Mouse (Mus musculus) stomach, postnatal 0 days (tissue): ENCODE data around the gene Hal. TPM values are rescaled to one million over a fixed set of nuclear protein-coding genes. Genes with fewer than 3 reads are reported as not detected.

ENCODE experiments used
- ATAC-seq: fragments of 200-750 bp; cut with Nextera tagmentation; 2 replicates; pipeline ENCODE4 v1.8.0; 2017; ENCODE audit not compliant: low FRiP score, low TSS enrichment
- DNase-seq: peaks from one replicate; pipeline ENCODE4 v3.0.0-alpha.2; 2016; ENCODE audit warnings: low spot score
- H3K27ac ChIP-seq: fragments of 300-500 bp; sonication (generic); replicated peaks from 2 replicates; pipeline ENCODE4 v1.5.1; 2014; ENCODE audit warnings: mild to moderate bottlenecking, control low read depth
- H3K27me3 ChIP-seq: fragments of 300-500 bp; sonication (generic); 2 replicates; pipeline ENCODE4 v1.6.1; 2014; ENCODE audit warnings: low read length; ENCODE audit not compliant: control insufficient read depth, insufficient read depth
- H3K36me3 ChIP-seq: fragments of 300-500 bp; sonication (generic); 2 replicates; pipeline ENCODE4 v1.6.1; 2014; ENCODE audit warnings: low read length, mixed read lengths; ENCODE audit not compliant: control insufficient read depth, insufficient read depth
- H3K4me1 ChIP-seq: fragments of 300-500 bp; sonication (generic); replicated peaks from 2 replicates; pipeline ENCODE4 v1.6.1; 2014; ENCODE audit warnings: antibody characterized with exemption; ENCODE audit not compliant: control insufficient read depth, insufficient read depth
- H3K4me2 ChIP-seq: fragments of 300-500 bp; sonication (generic); replicated peaks from 2 replicates; pipeline ENCODE4 v1.6.1; 2014; ENCODE audit warnings: low read depth, mild to moderate bottlenecking, control low read depth, moderate library complexity
- H3K4me3 ChIP-seq: fragments of 300-500 bp; sonication (generic); 2 replicates; pipeline ENCODE4 v1.5.1; 2014; ENCODE audit warnings: low read depth, low read length, control low read depth
- H3K9ac ChIP-seq: fragments of 300-500 bp; sonication (generic); 2 replicates; pipeline ENCODE4 v1.6.1; 2014; ENCODE audit warnings: mild to moderate bottlenecking, low read length, control low read depth, mixed read lengths
- H3K9me3 ChIP-seq: fragments of 300-500 bp; sonication (generic); 2 replicates; pipeline ENCODE4 v1.6.1; 2016; ENCODE audit warnings: low read length; ENCODE audit not compliant: control insufficient read depth
- CTCF ChIP-seq: IDR thresholded peaks from 2 replicates; pipeline ENCODE4 v1.5.1; 2016; ENCODE audit warnings: antibody characterized with exemption, low read depth, mild to moderate bottlenecking, moderate library complexity
- EP300 ChIP-seq: optimal IDR thresholded peaks from 2 replicates; pipeline ENCODE3; 2016; ENCODE audit warnings: antibody characterized with exemption
- WGBS: fragments of 180-500 bp; shearing (Covaris S2); extraction: QIAGEN DNeasy Blood & Tissue Kit; methylation state at CpG from one replicate; pipeline ENCODE4 v1.1.7; 2014; 5-methylcytosine and 5-hydroxymethylcytosine counted together
- polyA plus RNA-seq: library from polyadenylated mRNA; unstranded; fragments of >200 nt; fragmentation: Nextera tagmentation; extraction: Ambion mirVana; gene quantifications from 2 replicates; pipeline ENCODE4 v1.2.1, GENCODE M21; 2015

The Hal gene
- polyA plus RNA-seq, 1 experiment from 2014 or later, result 0.81 TPM

DNA sequence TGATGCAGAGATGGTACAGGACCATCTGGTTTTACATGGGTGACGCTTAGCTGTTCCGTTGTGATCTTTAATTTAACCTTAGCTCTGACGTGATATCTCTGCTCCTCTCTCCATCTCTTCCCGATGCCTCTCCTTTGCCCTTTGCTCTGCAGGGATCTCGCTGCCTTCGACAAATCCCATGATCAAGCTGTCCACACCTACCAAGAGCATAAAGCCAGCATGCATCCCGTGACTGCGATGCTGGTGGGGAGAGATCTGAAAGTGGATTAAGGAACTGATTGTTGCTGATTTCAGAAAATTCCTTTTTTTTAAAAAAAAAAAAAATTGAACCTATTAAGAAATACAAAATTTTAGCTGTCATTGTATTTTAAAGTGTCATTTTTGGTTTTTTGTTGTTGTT lies 4.1 kb upstream of the Hal start:
- Histone ChIP-seq H3K4me2 (no peak overlapping the region), H3K36me3 (peaks cover 12% of the 10 kb centered on the region), H3K27me3 (no peaks in the 10 kb centered on the region), H3K4me3 (no peak overlapping the region), H3K9me3 (no peaks in the 10 kb centered on the region), H3K9ac (no peak overlapping the region), H3K4me1 (no peaks in the 10 kb centered on the region), H3K27ac (no peak overlapping the region)
- TF ChIP-seq EP300 (no peak), CTCF (no peak)
- 85% methylated on average over 8 of the region's 8 CpGs for WGBS
- no peak for ATAC-seq
- no peak for DNase-seq

DNA sequence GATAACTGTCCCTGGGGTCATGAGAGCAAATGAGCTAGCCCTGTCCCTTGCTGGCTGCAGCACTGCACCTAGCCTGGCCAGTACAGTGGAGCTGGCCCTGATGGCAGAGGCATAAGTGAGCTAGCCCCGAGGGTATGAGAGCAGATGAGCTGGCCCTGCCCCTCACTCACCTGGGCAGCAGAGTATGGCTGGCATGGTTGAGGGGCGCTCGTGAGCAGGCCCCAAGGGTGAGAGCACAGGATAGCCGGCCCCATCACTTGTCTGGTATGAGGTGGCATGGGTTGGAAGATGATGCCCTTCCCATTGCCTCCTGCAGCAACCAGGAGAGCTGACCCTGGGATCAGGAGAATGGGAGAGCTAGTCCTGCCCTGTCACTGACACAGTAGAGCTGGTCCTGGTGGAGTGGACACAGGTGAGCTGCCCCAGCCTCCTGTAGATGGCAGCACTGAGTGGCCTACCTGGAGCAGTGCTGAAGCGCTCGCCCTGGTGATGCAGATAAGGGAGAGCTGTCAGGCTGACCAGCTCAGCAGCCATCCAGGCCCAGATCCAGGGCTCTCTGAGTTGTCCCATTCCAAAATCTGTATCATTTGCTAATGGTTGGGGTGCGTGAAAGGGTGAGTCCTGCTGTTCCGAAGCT lies 3.4 kb upstream of the Hal start:
- no peaks in the 10 kb centered on the region for H3K4me1 ChIP-seq
- H3K4me3 ChIP-seq, result no peak overlapping the region
- no peak overlapping the region for H3K4me2 ChIP-seq
- DNase-seq, result peak; percentile 84
- no peak overlapping the region for H3K9ac ChIP-seq
- ATAC-seq, result peak; percentile 83
- 88% methylated on average over 8 of the region's 8 CpGs for WGBS
- H3K9me3 ChIP-seq, result no peaks in the 10 kb centered on the region
- H3K27me3 ChIP-seq, result no peaks in the 10 kb centered on the region
- peaks cover 12% of the 10 kb centered on the region for H3K36me3 ChIP-seq
- H3K27ac ChIP-seq, result no peak overlapping the region
- TF ChIP-seq EP300, result no peak
- TF ChIP-seq CTCF, result peak; percentile 83

DNA sequence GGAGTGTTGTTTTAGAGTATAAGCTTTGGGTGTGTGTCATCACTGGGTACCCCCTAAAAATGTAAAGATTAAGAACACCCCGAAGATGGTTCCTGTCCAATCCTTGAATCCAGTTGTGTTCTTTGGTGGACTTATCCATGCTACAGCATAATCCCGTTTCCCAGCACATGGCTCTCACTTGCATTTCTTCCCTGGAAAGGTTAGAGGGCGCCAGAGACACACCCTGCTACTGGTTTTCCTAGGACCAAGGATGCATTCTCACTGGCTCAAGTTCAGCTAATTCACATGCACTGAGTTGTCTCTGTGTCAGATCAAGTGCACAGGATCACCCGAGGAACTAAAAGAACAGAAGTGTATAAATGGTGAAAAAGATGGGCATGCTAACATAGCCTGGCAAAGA lies 1.9 kb upstream of the Hal start:
- WGBS, result 20% methylated on average over 4 of the region's 4 CpGs
- no peaks in the 10 kb centered on the region for H3K27me3 ChIP-seq
- H3K4me3 ChIP-seq, result no peak overlapping the region
- H3K36me3 ChIP-seq, result peaks cover 11% of the 10 kb centered on the region
- ATAC-seq, result no peak
- no peak overlapping the region for H3K4me2 ChIP-seq
- no peaks in the 10 kb centered on the region for H3K4me1 ChIP-seq
- peak; percentile 50 for DNase-seq
- H3K27ac ChIP-seq, result no peak overlapping the region
- peak; percentile 83 for TF ChIP-seq CTCF
- no peak for TF ChIP-seq EP300
- H3K9me3 ChIP-seq, result no peaks in the 10 kb centered on the region
- no peak overlapping the region for H3K9ac ChIP-seq

DNA sequence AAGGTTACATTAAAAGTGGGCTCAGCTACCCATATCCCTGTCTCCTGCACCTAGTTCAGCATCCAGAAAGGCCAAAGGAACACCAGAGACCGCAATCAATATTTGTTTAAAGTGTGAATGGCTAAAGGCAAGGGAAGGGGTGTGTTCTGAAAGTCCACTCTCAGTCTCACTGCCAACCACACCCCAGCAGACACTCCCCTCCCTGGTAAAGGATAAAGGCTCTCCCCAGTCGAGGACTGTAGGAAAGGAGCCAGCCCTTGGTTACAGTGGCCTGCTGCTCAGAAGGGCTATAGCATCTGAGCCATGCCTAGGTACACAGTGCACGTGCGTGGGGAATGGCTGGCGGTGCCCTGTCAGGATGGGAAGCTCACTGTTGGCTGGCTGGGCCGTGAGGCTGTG lies 259 bp downstream of the Hal start:
- Histone ChIP-seq H3K27ac (no peak overlapping the region), H3K4me1 (no peaks in the 10 kb centered on the region), H3K9me3 (no peaks in the 10 kb centered on the region), H3K4me2 (no peak overlapping the region), H3K4me3 (no peak overlapping the region), H3K9ac (no peak overlapping the region), H3K36me3 (no peaks in the 10 kb centered on the region), H3K27me3 (no peaks in the 10 kb centered on the region)
- peak; percentile 69 for ATAC-seq
- DNase-seq, result peak; percentile 57
- TF ChIP-seq EP300 (no peak), CTCF (no peak)
- WGBS, result 45% methylated on average over 6 of the region's 6 CpGs

DNA sequence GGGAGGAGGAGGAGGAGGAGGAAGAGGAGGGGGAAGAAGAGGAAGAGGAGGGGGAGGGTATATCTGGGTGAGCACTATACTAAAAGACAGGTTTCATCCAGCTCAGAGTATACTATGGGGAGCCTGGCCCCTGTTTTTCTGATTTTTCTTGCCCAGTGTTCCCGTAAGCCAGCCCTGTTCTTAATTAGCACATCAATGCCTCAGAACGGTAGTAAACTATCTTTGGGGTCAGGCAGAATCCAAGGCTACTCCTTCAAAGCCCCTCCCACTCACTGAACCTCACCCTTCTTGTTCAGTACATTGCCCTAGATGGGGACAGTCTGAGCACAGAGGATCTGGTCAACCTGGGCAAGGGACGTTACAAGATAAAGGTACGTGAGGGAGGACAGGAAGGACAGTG lies 1.9 kb downstream of the Hal start:
- no peaks in the 10 kb centered on the region for H3K4me1 ChIP-seq
- no peak overlapping the region for H3K27ac ChIP-seq
- TF ChIP-seq EP300 (no peak), CTCF (no peak)
- no peak overlapping the region for H3K4me2 ChIP-seq
- 70% methylated on average over 4 of the region's 4 CpGs for WGBS
- DNase-seq, result no peak
- H3K9ac ChIP-seq, result no peak overlapping the region
- no peaks in the 10 kb centered on the region for H3K9me3 ChIP-seq
- H3K4me3 ChIP-seq, result no peak overlapping the region
- H3K27me3 ChIP-seq, result no peaks in the 10 kb centered on the region
- ATAC-seq, result no peak
- H3K36me3 ChIP-seq, result no peaks in the 10 kb centered on the region

DNA sequence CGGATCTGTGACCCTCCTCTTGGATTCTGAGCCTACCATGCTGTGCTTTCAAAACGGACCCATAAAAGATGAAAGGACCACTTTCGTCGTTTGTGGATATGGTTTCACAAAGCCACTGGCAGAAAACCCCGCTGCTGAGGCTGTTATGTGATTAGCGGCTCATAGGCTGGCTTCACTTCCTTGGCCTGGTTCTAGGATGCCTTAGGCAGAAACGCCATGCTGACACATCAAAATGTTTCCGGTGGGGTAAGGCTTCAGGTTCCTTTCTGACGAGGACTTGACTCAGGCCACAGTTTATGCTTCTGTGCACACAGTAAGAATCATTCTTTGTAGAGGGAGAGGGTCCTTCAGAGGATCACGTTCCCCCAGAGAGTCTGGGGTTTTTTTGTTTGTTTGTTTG lies 12.3 kb downstream of the Hal start:
- no peaks in the 10 kb centered on the region for H3K4me1 ChIP-seq
- no peak overlapping the region for H3K4me2 ChIP-seq
- H3K9ac ChIP-seq, result no peak overlapping the region
- ATAC-seq (no peak), DNase-seq (no peak)
- TF ChIP-seq EP300 (no peak), CTCF (no peak)
- H3K27ac ChIP-seq, result no peak overlapping the region
- H3K4me3 ChIP-seq, result no peak overlapping the region
- H3K27me3 ChIP-seq, result no peaks in the 10 kb centered on the region
- H3K9me3 ChIP-seq, result no peaks in the 10 kb centered on the region
- WGBS, result 65% methylated on average over 10 of the region's 10 CpGs
- no peaks in the 10 kb centered on the region for H3K36me3 ChIP-seq
